Mouse (Mus musculus): Measurements from ENCODE around the gene Gad1. TPM values are rescaled to one million over a fixed set of nuclear protein-coding genes. Genes with fewer than 3 reads are reported as not detected.
"Not testable (repeated sequence)": the region's sequence is repeated elsewhere in the genome, so short reads cannot be mapped to it uniquely, and the experiment has no call there.

Gene Gad1
- polyA plus RNA-seq, 2 experiments = 0.02 to 0.03 TPM

- WGBS (ENCODE audit: insufficient replicate concordance) = 20% methylated on average over 10 of the region's 10 CpGs
- Histone ChIP-seq H3K9me3 (ENCODE audit: control insufficient read depth, low read length) (no peaks in the 10 kb centered on the region), H3K4me2 (ENCODE audit: low read depth) (peak within 1 kb of the TSS; percentile 29), H3K27ac (no peak within 1 kb of the TSS), H3K27me3 (ENCODE audit: control insufficient read depth, insufficient read depth, low read length) (peaks cover 10% of the 10 kb centered on the region), H3K9ac (replicated peaks) (no peak within 1 kb of the TSS), H3K4me1 (replicated peaks; ENCODE audit: control insufficient read depth in 2 of 2, insufficient read depth in 2 of 2, low read length in 1 of 2) (no peaks in the 10 kb centered on the region), H3K36me3 (replicated peaks; ENCODE audit: control insufficient read depth, insufficient read depth, low read depth) (no peaks in the 10 kb centered on the region), H3K4me3 (ENCODE audit: insufficient read depth in 1 of 2, low read depth in 2 of 2, low read length in 2 of 2) (peak within 1 kb of the TSS; percentile 43 to 46)
- ATAC-seq (ENCODE audit: insufficient read depth) (no peak), DNase-seq (ENCODE audit: low read depth in 3 of 3, low spot score in 3 of 3) (no peak)
- TF ChIP-seq CTCF (IDR thresholded peaks at IDR 0.05; ENCODE audit: low read depth) (no peak), EP300 (IDR thresholded peaks at IDR 0.05; ENCODE audit: low read depth) (no peak)
Observed at GRCm38 (mm10) chr2:70508496-70508895, 44.4 kb upstream of the Gad1 start, which contains the start of gene Erich2. Gene Erich2, plus strand, starts transcription at chr2:70508819.

GRCm38 (mm10) chr2:70509021-70509632 is 43.7 kb upstream of the Gad1 start:
- no peak for TF ChIP-seq EP300 (IDR thresholded peaks at IDR 0.05; ENCODE audit: low read depth)
- peak; percentile 51 for TF ChIP-seq CTCF (IDR thresholded peaks at IDR 0.05; ENCODE audit: low read depth)
- Histone ChIP-seq H3K27me3 (ENCODE audit: control insufficient read depth, insufficient read depth, low read length) (peaks cover 10% of the 10 kb centered on the region), H3K4me3 (ENCODE audit: insufficient read depth in 1 of 2, low read depth in 2 of 2, low read length in 2 of 2) (peak overlapping the region; percentile 43 to 46), H3K4me1 (replicated peaks; ENCODE audit: control insufficient read depth in 2 of 2, insufficient read depth in 2 of 2, low read length in 1 of 2) (no peaks in the 10 kb centered on the region), H3K9ac (replicated peaks) (no peak overlapping the region), H3K4me2 (ENCODE audit: low read depth) (peak overlapping the region; percentile 29), H3K27ac (no peak overlapping the region), H3K36me3 (replicated peaks; ENCODE audit: control insufficient read depth, insufficient read depth, low read depth) (no peaks in the 10 kb centered on the region), H3K9me3 (ENCODE audit: control insufficient read depth, low read length) (no peaks in the 10 kb centered on the region)
- ATAC-seq (ENCODE audit: insufficient read depth) (peak; percentile 33; the same call in 1 of the 2 replicates), DNase-seq (ENCODE audit: low read depth in 3 of 3, low spot score in 3 of 3) (peak; percentile 6 to 9 (median 7))
- under 1% methylated on average over 56 of the region's 56 CpGs for WGBS (ENCODE audit: insufficient replicate concordance)

GRCm38 (mm10) chr2:70538283-70538682 is 14.6 kb upstream of the Gad1 start:
- TF ChIP-seq CTCF (IDR thresholded peaks at IDR 0.05; ENCODE audit: low read depth) = peak; percentile 82
- not testable (repeated sequence) for H3K9me3 ChIP-seq (ENCODE audit: control insufficient read depth, low read length); H3K4me3 ChIP-seq (ENCODE audit: insufficient read depth in 1 of 2, low read depth in 2 of 2, low read length in 2 of 2); ATAC-seq (ENCODE audit: insufficient read depth); H3K4me2 ChIP-seq (ENCODE audit: low read depth); H3K4me1 ChIP-seq (replicated peaks; ENCODE audit: control insufficient read depth in 2 of 2, insufficient read depth in 2 of 2, low read length in 1 of 2); H3K9ac ChIP-seq (replicated peaks); H3K27me3 ChIP-seq (ENCODE audit: control insufficient read depth, insufficient read depth, low read length); H3K36me3 ChIP-seq (replicated peaks; ENCODE audit: control insufficient read depth, insufficient read depth, low read depth); DNase-seq (ENCODE audit: low read depth in 3 of 3, low spot score in 3 of 3); H3K27ac ChIP-seq
- WGBS (ENCODE audit: insufficient replicate concordance) = 23% methylated on average over 7 of the region's 7 CpGs

GRCm38 (mm10) chr2:70550671-70551070 is 2.2 kb upstream of the Gad1 start:
- Histone ChIP-seq H3K9me3 (ENCODE audit: control insufficient read depth, low read length) (no peaks in the 10 kb centered on the region), H3K4me1 (replicated peaks; ENCODE audit: control insufficient read depth in 2 of 2, insufficient read depth in 2 of 2, low read length in 1 of 2) (no peaks in the 10 kb centered on the region), H3K4me3 (ENCODE audit: insufficient read depth in 1 of 2, low read depth in 2 of 2, low read length in 2 of 2) (no peak overlapping the region), H3K27ac (no peak overlapping the region), H3K36me3 (replicated peaks; ENCODE audit: control insufficient read depth, insufficient read depth, low read depth) (no peaks in the 10 kb centered on the region), H3K4me2 (ENCODE audit: low read depth) (no peak overlapping the region), H3K27me3 (ENCODE audit: control insufficient read depth, insufficient read depth, low read length) (no peaks in the 10 kb centered on the region), H3K9ac (replicated peaks) (no peak overlapping the region)
- 51% methylated on average over 6 of the region's 6 CpGs for WGBS (ENCODE audit: insufficient replicate concordance)
- TF ChIP-seq CTCF (IDR thresholded peaks at IDR 0.05; ENCODE audit: low read depth) (no peak), EP300 (IDR thresholded peaks at IDR 0.05; ENCODE audit: low read depth) (no peak)
- no peak for DNase-seq (ENCODE audit: low read depth in 3 of 3, low spot score in 3 of 3)
- ATAC-seq (ENCODE audit: insufficient read depth) = no peak

- no peaks in the 10 kb centered on the region for H3K36me3 ChIP-seq (replicated peaks; ENCODE audit: control insufficient read depth, insufficient read depth, low read depth)
- TF ChIP-seq CTCF (IDR thresholded peaks at IDR 0.05; ENCODE audit: low read depth) (no peak), EP300 (IDR thresholded peaks at IDR 0.05; ENCODE audit: low read depth) (no peak)
- 46% methylated on average over 2 of the region's 2 CpGs for WGBS (ENCODE audit: insufficient replicate concordance)
- no peaks in the 10 kb centered on the region for H3K27me3 ChIP-seq (ENCODE audit: control insufficient read depth, insufficient read depth, low read length)
- H3K9ac ChIP-seq (replicated peaks) = no peak overlapping the region
- no peaks in the 10 kb centered on the region for H3K4me1 ChIP-seq (replicated peaks; ENCODE audit: control insufficient read depth in 2 of 2, insufficient read depth in 2 of 2, low read length in 1 of 2)
- no peaks in the 10 kb centered on the region for H3K9me3 ChIP-seq (ENCODE audit: control insufficient read depth, low read length)
- H3K4me3 ChIP-seq (ENCODE audit: insufficient read depth in 1 of 2, low read depth in 2 of 2, low read length in 2 of 2) = no peak overlapping the region
- DNase-seq (ENCODE audit: low read depth in 3 of 3, low spot score in 3 of 3) (no peak), ATAC-seq (ENCODE audit: insufficient read depth) (no peak)
- no peak overlapping the region for H3K27ac ChIP-seq
- H3K4me2 ChIP-seq (ENCODE audit: low read depth) = no peak overlapping the region
Observed at GRCm38 (mm10) chr2:70551446-70551845, 1.4 kb upstream of the Gad1 start.

All from liver, embryonic 14.5 days (tissue).